Mouse (Mus musculus): ENCODE results near the gene Errfi1.

Errfi1 gene

DNA sequence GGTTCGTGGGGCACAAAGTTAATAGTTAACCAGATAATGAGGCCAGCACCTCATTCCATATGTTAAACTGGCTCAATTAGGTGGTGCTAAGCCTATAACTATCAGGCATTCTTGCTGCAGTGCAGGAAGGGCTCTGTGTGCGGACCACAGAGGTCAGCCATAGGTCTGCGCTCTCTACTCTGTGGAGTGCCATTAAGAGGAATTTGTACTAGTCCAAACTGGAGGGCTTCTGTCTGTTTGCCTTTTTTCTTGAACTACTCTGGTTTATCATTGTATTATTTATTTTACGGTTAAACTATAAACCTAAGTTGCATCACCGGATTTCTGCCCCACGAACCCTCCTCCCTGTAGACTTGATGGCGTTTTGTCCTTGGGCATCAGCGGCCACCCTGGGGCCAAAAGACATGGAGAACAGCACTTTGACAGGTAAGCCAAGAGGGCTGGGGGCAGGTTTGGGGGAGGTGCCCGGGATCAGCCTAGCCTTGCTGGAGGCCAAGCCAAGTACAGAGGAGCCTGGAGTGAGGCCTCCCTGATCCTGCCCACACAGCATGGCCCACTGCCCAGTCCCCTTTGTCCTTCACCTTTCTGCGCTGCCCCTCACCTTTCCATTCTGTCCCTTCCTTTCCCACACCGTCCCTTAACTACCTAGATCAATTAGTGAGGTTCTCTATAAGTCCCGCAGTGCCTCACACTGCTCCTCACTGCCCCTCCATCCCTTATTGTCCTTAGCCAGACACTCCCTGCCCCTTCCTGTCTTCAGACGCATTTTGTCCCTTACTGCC, at the start of gene Errfi1:
Errfi1 (plus strand) TSS at position 240 of the 782 bp plus-strand sequence.
- DNase-seq (ENCODE audit: low spot score in 2 of 2), result no peak

DNA sequence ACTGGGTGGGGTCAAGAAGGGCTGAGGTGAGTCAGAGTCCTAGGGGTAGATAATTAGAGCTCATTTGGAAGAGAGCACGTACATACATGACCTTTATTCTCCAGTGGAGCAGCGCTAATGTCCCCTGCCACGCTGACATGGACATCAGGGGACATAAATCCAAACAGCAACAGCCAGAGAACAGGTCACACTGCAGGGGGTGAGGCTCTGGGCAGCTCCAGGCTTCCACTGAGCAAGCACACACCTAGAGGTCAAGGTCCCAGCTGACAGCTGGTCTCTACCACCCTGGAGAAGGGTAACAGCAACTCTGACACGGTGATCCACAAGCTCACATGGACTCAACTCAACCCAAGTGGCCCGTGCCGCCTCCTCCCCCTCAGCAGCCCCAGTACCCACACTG, 49.5 kb upstream of the Errfi1 start:
- no peak for DNase-seq (ENCODE audit: low spot score in 2 of 2)

DNA sequence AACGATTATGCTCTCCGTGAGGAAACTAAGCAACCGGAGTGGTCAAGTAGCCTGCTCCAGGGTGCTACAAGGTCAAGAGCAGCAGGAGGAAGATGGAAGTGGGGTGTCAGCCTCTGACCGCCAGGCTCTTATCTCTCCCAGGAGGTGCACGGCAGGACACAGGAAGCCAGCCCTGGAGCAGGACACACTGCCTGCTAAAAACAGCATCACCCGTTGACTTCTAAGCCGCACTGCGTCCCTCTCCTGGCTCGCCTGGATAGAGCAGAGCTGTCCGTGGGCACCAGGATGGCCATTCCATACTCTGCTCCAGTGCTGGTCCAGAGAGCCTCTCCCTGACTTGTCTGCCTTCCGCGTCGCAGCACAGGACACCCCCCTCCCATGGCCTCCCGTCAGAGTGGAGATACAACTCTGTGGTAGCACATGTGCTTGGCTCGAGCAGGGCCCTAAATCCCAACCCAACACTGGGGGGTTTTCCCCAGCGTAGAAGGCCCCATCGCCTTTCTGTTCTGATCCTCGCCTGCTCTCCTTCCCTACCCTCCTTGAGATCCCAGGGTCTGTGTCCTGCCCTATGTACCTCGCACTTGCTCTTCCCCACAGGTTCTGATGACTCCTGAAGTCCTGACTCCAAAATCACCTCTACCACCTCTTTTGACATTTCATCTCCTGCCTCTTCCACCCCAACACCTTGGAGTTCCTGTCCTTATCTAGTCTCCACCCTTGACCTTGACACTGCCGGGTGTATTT, 45.8 kb upstream of the Errfi1 start:
- DNase-seq (ENCODE audit: low spot score in 2 of 2), result no peak

DNA sequence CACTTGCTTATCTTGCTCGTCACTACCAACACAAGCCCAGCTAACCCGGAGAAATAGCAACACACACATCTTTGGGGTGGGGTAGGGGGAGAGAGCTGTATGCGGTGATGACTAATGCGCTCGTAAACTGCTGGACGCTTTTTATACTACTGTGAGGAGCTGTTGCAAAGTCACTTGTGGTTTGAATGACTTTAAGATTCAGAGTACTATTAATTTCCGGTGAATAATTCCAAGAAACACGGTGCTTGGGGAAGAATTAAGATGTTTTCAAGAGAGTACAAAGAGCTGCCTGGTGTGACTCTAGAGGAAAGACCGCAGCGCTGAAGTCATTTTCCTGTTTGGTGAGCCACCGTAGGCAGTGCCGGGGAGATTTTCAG, 45.3 kb upstream of the Errfi1 start:
- no peak for DNase-seq (ENCODE audit: low spot score in 2 of 2)

DNA sequence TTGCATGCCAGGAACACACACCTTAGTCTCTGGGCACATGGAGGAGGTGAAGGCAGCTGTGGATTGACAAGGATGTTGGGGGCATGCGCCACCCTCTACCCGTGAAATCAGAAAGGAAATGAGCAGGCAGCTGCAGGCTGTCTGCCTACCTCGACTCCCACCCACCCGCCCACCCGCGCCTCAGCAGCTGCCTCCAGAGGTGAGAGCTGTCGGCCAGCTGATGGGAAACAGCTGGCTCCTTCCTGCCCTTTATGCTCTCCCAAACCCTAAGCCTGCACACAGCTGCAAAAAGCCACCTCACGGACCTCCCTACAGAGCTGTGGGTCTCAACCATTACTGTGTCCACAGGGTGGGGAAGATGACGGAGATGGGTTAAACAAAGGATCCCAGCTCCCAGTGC, 44.4 kb upstream of the Errfi1 start:
- DNase-seq (ENCODE audit: low spot score in 2 of 2), result no peak

DNA sequence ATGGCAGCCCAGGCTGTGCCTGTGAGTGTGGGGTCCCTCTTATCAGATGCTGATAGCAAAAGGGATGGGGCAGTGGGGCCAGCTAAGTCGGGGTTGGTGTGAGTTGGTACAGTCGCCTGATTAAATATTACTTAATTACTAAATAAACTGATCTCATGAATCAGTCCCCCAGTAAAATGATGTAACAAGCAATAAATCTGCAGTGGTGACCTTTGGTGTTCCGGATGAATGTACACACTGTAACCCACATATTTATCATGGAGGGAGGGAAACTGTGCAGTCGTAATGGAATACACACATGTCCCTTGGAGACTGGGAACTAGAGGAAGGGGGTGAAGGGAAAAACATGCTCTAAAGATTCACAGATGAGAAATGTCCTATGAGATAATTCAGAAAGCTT, 38.6 kb upstream of the Errfi1 start:
- no peak for DNase-seq (ENCODE audit: low spot score in 2 of 2)

DNA sequence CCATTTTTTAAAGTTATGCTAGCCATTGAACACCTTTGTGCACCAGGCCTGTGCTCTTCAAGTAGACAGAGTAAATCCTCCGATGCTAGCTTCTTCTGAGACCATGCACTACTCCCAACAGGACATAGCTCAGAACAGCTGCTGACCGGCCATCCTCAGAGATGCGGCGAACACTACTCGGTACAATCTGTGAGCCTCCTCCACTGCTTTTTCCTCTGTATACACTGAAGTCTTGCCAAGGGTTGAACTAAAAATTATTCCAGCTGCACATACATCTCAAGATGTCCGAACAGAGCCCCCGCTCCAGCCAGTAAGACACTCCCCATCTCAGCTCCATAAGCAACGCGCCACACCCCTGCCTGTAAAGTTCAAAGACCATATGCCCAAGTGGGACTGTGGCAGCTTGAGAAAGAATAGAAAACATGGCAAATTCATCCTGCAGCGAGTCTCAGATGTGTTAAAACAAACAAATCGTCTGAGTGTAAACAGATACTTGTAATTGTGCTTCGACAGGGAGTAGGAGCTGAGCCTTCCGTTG, 37.2 kb upstream of the Errfi1 start:
- DNase-seq (ENCODE audit: low spot score in 2 of 2), result no peak

DNA sequence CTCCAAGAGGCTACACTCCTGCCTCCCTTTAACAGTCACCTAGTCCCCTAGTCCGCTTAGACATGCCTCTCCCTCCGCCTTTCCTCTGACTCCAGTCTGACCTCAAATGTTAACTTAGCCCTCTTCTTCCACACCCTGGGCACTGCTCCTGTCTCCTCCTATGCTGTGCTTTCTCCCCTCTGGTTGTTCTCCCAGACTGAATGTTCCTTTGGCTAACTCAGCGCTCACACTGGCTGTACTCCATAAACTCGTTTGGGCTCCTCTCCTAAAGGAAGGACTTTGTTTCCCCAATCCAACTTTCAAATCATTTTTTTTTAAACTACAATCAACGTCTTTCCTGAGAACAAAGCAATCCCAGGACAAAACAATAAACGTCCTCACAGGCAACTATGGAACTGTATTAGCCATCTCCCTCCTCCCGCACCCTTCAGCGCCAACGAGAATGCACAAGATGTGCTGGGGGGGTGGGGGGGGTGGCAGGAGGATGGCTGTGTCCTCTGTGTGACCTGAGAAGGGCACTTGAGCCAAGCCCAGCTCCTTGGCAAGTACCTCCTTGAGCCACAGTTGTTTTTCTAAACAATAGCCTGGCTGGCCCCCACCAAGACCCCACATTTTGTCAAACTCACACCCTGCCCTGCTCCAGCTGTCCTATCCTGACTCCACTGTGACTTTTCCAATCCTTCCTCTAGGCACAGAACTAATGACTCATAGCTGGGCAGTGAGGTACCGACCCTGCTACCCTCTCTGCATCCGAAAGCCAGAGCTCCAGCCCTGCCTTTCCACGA, 34.4 kb upstream of the Errfi1 start:
- no peak for DNase-seq (ENCODE audit: low spot score in 2 of 2)

DNA sequence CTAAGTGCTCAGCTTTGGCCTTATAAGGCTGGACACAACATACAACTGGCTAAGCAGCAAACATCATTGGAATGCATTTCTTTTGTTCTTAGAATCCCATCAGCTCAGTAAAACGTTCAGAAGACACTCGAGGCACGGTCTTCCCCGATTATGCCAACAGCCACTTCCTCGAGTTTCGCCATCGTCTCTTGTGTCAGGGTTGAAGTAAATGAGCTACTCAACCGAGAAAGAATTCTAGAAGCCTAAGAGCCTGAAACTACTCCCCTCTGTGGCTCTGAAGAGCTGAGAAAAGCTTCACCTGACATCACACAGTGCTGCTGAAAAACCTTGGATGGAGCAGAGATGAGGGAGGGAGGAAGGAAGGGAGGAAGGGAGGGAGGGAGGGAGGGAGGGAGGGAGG, 32.3 kb upstream of the Errfi1 start:
- no peak for DNase-seq (ENCODE audit: low spot score in 2 of 2)

DNA sequence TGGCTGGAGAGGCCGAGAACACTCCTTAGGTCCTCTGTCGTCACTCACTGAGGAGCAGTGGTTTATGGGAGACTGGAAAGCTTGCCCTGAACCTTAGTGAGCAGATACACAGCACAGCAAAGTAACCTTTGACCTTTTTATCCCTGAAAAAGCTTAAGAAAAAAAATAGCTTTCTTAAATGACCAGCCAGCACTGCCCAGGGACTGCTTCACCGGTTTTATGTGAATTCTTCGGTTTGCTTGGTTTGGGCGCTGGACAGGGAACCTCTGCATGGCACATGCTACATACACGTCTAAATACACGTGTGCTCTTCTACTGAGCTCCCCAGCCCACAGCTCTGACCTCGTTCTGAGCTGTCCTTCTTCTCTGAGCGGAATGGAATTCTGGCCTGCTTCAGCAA, 31.1 kb upstream of the Errfi1 start:
- no peak for DNase-seq (ENCODE audit: low spot score in 2 of 2)

DNA sequence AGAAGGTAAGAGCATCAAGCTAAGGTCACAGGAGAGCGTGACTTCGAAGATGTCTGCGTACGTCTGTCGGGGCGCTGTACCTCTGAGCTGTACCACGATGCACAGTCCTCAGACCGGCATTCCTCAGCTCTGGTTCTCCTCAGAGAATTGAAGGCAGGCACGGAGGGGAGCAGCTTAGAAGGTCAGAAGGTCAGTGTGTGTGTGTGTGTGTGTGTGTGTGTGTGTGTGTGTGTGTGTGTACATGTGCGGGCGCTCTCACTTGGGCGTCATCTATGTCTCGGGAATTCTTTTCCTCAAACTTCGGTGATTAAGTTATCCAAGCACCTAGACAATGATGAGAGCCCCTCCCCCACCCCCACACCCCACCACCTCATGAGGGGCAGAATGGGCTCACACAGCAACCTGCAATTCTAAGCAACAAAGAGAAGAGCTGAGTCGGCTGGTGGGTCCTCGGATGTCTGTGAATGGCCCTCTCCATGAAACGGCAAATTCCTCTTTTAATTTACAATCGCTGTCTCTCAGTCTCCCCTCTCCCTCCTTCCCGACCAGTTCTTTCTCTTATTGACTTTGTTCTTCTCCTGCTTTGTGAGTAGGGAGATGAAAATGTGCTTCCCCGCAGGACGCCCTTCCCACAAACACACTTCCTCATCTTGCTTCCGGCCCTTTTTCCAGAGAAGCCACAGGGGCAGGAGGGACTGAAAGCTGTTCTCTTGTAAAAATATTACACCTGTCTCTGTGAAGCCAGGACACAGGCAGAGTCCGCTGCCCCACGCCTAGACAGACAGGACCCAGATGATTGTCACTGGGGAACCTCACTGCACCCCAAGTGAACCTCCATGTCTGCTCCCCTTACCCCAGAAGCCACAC, 29.9 kb upstream of the Errfi1 start:
- no peak for DNase-seq (ENCODE audit: low spot score in 2 of 2)

DNA sequence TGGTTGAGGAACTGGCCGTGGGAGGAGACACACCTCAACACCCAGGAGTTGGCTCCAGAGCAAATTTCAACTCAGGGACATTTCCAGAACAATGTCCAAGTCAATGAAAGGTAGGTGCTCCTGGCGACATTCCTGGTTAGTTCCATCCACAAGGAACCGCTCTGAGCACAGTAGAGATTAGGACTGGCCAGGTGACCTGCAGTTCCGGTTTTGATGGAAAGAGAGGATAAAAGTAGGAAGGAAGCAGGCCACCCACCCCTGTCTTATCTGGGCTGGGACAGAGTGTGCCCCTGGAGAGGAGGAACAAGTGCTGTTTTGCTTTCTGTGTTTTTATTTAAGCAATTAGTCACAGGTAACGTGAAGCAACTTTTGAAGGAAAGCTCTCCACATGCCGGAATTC, 28.8 kb upstream of the Errfi1 start:
- DNase-seq (ENCODE audit: low spot score in 2 of 2), result no peak

DNA sequence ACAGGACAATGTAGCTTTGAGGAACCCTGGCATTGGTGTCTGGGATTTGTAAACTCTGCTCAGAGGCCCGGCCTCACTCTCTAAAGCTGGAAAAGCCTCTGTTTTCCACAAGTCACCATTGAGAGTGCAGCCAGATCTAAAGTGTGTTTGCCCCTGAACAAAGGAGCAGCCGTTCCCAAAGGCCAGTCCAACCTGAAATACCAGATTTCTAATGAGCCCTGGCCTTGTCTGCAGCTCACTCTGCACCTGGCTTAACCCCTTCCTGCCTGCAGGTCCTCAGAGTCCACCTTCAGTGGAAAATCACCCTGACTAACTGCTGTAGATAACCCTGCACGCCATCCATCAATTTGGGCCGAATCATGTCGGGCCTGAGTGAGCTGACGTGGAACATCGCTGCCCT, 28.2 kb upstream of the Errfi1 start:
- DNase-seq (ENCODE audit: low spot score in 2 of 2), result no peak

DNA sequence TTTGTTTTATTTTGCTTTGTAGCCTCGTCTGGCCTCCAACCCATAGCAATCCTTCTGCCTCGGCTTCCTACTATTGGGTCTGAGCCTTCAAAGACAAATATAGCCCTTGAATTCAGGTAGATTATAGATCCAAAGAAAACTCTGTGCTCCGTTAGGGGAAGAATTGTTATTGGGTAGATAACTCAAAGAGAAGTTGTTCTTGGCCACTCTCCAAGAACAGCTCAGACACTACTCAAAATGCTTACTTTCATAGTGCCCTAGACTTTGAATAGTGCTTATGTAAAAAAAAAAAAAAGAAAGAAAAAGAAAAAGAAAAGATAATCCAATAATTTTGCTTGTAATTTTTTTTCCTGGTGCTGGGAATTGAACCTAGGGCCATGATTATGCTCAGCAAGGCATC, 22.4 kb upstream of the Errfi1 start:
- no peak for DNase-seq (ENCODE audit: low spot score in 2 of 2)

DNA sequence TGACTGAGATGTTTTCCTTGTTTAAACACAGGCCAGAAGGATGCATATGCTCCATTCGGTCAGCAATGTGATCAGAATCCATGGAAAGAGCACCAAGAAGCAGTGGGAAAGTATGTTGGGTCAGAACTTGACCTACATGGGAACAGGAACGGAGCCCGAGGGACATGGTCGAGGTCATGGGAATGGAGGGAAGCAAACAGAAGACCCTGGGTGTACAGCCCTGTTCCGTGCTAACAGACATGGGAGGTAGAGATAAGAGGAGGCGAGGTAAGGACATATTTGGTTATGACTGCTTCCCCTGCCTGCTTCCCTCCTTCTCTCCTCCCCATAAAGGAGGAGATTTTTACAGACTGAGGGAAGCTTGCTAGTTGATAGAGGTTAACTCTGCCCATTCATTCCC, 21.8 kb upstream of the Errfi1 start:
- no peak for DNase-seq (ENCODE audit: low spot score in 2 of 2)

DNA sequence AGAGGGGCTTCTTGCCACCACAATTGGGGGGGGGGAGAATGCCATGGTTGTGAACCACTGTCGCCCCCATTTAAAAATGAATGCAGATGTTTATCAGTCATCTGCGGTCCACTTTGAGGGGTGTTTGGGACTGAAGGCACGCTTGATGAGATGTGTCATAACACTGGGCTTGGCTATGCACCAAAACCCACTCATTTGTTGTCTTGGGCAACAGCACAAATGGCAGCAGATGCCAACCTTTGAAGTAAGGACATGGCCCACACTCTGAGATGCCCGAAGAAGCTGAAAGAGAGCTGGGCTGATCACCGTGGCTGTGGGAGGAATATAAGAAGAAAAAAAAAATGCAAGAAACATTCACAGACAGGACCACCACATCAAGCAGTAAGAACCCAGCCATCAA, 18.6 kb upstream of the Errfi1 start:
- DNase-seq (ENCODE audit: low spot score in 2 of 2), result no peak

DNA sequence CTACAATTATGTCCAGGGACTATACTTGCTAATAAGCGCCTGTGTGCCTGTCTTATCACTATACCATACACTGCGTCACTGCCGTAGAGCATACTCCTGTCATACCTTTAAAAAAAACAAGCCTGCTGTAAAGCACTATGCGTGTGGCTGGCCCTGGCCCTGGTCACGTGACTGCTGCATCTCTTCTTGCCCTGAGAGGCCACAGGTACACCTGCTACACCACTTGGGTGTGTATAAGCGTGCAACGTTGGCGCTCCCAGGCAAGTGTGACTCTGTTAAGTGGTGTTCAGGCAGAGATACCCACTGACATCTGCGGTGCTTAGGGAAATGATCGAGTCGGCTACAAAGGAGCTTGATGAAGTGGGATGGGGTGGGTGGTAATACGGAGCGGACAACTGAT, 17.5 kb upstream of the Errfi1 start:
- no peak for DNase-seq (ENCODE audit: low spot score in 2 of 2)

DNA sequence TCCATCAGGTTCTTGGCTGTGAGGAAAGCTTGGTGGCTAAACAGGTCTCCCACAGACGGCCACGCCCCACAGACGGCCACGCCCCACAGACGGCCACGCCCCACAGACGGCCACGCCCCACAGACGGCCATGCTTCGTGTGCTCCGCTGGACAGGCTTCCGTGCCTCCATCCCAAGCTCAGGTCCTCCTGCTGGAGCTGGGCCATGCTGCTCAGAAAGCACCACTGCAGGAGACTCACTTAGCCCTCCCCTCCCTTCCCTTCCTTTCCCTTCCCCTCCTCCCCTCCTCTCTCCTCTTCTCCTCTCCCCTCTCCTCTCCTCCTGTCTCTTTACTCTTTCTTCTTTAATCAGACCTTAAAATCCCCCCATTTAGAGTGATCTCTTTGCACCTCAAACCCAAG, 16.8 kb upstream of the Errfi1 start:
- no peak for DNase-seq (ENCODE audit: low spot score in 2 of 2)

DNA sequence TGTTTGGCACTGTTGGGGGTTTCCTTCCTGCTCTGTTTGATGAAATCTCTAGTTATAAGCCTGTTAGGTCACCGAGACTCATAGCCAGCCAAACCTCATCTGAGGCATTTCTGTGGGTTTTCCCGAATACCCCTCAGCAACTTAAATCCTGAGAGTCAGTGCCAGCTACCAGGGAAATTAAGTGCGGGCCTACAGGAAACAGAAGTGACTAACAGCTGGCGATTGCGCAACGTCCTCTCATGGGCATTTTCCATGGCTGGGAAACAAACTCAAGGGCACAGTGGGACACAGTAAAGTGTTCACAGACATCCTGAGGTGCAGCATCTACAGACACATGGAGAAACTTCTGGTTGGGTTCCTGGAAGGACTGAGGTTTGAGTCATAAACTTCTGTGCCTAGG, 16.3 kb upstream of the Errfi1 start:
- DNase-seq (ENCODE audit: low spot score in 2 of 2), result no peak

DNA sequence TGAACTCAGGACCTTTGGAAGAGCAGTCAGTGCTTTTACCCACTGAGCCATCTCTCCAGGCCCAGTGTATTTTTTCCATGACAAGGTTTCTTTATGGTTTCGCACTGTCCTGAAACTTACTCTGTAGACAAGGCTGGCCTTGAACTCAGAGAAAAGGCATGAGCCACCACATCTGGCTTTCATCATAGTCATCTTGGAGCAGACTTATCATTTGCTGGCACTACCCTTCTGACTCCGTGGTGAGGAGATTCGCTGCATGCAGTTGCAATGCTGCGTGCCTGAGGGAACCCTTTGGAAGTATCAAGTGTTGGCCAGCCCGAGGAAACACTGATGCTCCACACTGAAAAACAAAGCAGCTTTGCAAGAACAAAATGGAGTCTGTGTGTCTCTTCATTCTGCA, 11.7 kb upstream of the Errfi1 start:
- DNase-seq (ENCODE audit: low spot score in 2 of 2), result no peak

DNA sequence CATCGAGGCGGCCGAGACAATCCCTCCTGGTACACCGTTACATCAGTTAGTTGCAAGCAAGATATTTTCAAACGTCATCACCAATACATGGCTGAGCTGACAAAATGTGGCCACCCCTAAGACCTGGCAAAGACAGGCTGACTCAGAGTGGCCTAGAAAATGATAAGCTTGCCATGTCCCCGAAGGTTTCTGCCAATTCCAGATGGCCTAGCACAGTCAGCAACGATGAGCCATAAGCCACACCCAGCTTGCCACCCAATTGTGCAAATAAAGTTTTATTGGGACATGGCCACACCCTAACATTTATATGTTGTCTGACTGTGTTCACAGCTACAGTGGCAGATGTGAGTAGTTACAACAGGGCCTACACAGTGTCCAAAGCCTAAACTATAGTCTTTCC, 10.5 kb upstream of the Errfi1 start:
- DNase-seq (ENCODE audit: low spot score in 2 of 2), result no peak

DNA sequence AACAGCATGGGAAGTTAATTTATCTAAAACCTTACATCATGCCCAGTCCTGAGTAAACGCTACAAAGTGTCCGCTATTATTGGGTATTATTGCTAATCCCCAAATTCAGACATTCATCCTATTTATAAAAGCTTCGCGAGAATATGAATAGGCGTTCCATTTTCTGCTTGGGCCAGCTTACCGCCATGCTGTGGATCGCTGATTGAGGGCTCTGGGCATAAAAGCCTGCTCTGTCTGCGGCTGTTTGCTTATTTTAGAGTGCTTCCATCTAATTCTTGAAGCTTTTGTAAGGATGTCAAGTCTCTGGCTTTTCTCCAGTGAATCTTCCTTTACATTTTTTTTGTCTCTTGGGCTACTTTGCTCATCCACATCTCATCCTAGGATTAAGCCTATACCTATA, 7.4 kb upstream of the Errfi1 start:
- DNase-seq (ENCODE audit: low spot score in 2 of 2), result no peak

All from spleen, postnatal 14 days (tissue).